Mouse (Mus musculus) bone marrow, adult 2 months (tissue): ENCODE measurements around the gene Dnaic1. TPM values are rescaled to one million over a fixed set of nuclear protein-coding genes. Genes with fewer than 3 reads are reported as not detected.

Source experiments
- H3K27ac ChIP-seq: fragments of 200-500 bp; 2 replicates; pipeline ENCODE4 v1.5.1; 2012; ENCODE audit warnings: low read depth, mild to moderate bottlenecking, control low read depth, inconsistent platforms, low read length; ENCODE audit not compliant: control insufficient read depth, poor library complexity, insufficient read depth
- H3K4me1 ChIP-seq: fragments of 200-500 bp; 2 replicates; pipeline ENCODE4 v1.6.1; 2011; ENCODE audit warnings: low read length; ENCODE audit not compliant: control insufficient read depth, insufficient read depth
- H3K4me3 ChIP-seq: fragments of 200-500 bp; replicated peaks from 2 replicates; pipeline ENCODE3; 2011; ENCODE audit warnings: mild to moderate bottlenecking, low read depth, low read length, control low read depth; ENCODE audit not compliant: control insufficient read depth
- CTCF ChIP-seq: fragments of 200-500 bp; IDR thresholded peaks from 2 replicates; pipeline ENCODE4 v1.5.1; 2011; ENCODE audit warnings: low read length, control low read depth; ENCODE audit not compliant: control insufficient read depth, insufficient read depth
- POLR2A ChIP-seq: fragments of 200-500 bp; IDR thresholded peaks from 2 replicates; pipeline ENCODE4 v1.6.1; 2011; ENCODE audit warnings: low read depth, mild to moderate bottlenecking, control low read depth, low read length, borderline replicate concordance; ENCODE audit not compliant: control insufficient read depth
- WGBS: fragments of 180-500 bp; shearing (Covaris S2); methylation state at CpG from one replicate; pipeline ENCODE4 v1.1.7; 2018; 5-methylcytosine and 5-hydroxymethylcytosine counted together
- polyA plus RNA-seq: library from polyadenylated mRNA; stranded (reverse); fragments of >200 nt; gene quantifications from 2 replicates; pipeline ENCODE4 v1.2.4, GENCODE M21; 2011; ENCODE audit warnings: low replicate concordance; ENCODE audit not compliant: missing spikeins, insufficient read depth, insufficient read length

The Dnaic1 gene
- polyA plus RNA-seq, 1 experiment = not detected

DNA sequence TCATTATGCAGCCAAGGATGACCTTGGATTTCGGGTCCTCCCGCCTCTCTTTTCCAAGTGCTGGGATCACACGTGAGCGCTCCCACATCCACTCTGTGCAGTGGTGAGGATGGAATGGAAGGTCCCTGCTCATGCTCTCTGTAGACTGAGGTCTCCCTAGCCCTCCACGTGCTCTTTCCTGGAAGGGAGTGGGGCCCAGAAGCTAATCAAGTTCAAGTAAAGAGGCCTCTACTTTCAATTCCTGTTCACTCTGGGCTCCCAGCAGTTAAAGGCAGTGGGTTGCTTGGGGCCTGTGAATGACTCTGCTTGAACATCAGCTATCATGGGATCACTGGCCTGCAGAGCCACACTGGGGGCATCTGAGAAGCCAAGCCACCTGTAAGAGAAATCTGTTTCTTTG is 6.3 kb upstream of the Dnaic1 start:
- TF ChIP-seq CTCF = no peak
- TF ChIP-seq POLR2A = no peak
- Histone ChIP-seq H3K4me1 (peaks cover 1% of the 10 kb centered on the region), H3K4me3 (no peak overlapping the region), H3K27ac (no peak overlapping the region; the same call in 1 of the 2 replicates)
- WGBS = 73% methylated on average over 5 of the region's 5 CpGs

- Histone ChIP-seq H3K4me3 (no peak overlapping the region), H3K27ac (no peak overlapping the region), H3K4me1 (peaks cover 1% of the 10 kb centered on the region)
- 70% methylated on average over 3 of the region's 3 CpGs for WGBS
- no peak for TF ChIP-seq CTCF
- no peak for TF ChIP-seq POLR2A
Observed at GRCm38 (mm10) chr4:41566123-41566522, 3.5 kb upstream of the Dnaic1 start.

DNA sequence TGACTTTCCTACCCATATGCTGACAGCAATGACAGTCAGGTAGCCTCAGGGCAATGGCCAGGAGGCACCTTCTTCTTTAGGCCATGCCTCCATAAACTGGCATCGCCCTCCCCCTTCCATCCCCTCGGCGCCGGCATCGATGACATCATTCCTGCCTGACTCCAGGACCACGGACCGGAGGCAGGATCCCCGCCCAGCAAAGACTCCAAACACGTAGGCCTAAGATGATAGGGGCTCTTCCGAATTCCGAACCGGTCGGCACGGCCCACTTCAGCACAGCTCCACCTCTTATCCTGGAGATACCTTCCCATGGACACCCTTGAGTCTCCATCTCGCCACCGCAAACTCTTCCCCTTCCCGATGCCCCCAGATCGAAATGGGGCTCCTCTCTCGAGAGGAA is 1.3 kb upstream of the Dnaic1 start:
- Histone ChIP-seq H3K27ac (no peak overlapping the region), H3K4me3 (no peak overlapping the region), H3K4me1 (peaks cover under 1% of the 10 kb centered on the region)
- whole genome bisulfite sequencing = 44% methylated on average over 19 of the region's 19 CpGs
- TF ChIP-seq POLR2A (no peak), CTCF (no peak)

GRCm38 (mm10) chr4:41568682-41569410 is 729 bp upstream of the Dnaic1 start:
- peak overlapping the region; percentile 78 for H3K4me3 ChIP-seq
- peak overlapping the region; percentile 48; the same call in 1 of the 2 replicates for H3K27ac ChIP-seq
- TF ChIP-seq CTCF (no peak), POLR2A (no peak)
- H3K4me1 ChIP-seq = no peaks in the 10 kb centered on the region; the same call in 1 of the 2 replicates
- 2% methylated on average over 58 of the region's 58 CpGs for WGBS

GRCm38 (mm10) chr4:41571490-41571889 is 1.9 kb downstream of the Dnaic1 start:
- Histone ChIP-seq H3K4me1 (no peaks in the 10 kb centered on the region; the same call in 1 of the 2 replicates), H3K27ac (no peak overlapping the region), H3K4me3 (no peak overlapping the region)
- 45% methylated on average over 5 of the region's 5 CpGs for WGBS
- TF ChIP-seq CTCF (peak; percentile 37; the same call in 1 of the 2 replicates), POLR2A (no peak)

- Histone ChIP-seq H3K4me1 (no peaks in the 10 kb centered on the region), H3K4me3 (no peak overlapping the region), H3K27ac (no peak overlapping the region)
- TF ChIP-seq CTCF (no peak), POLR2A (no peak)
- 75% methylated on average over 4 of the region's 4 CpGs for WGBS
Observed at GRCm38 (mm10) chr4:41573492-41573891, 3.9 kb downstream of the Dnaic1 start.

GRCm38 (mm10) chr4:41575914-41576313 is 6.3 kb downstream of the Dnaic1 start:
- 75% methylated on average over 6 of the region's 6 CpGs for WGBS
- no peaks in the 10 kb centered on the region for H3K4me1 ChIP-seq

GRCm38 (mm10) chr4:41583353-41583752 is 13.8 kb downstream of the Dnaic1 start:
- H3K4me1 ChIP-seq = no peaks in the 10 kb centered on the region
- no peak for TF ChIP-seq CTCF
- no peak for TF ChIP-seq POLR2A
- no peak overlapping the region for H3K4me3 ChIP-seq
- no peak overlapping the region for H3K27ac ChIP-seq
- 81% methylated on average over 7 of the region's 7 CpGs for WGBS

More at GRCm38 (mm10) chr4:41575914-41576313, 6.3 kb downstream of the Dnaic1 start:
- no peak for TF ChIP-seq POLR2A
- no peak for TF ChIP-seq CTCF
- H3K27ac ChIP-seq = no peak overlapping the region
- H3K4me3 ChIP-seq = no peak overlapping the region

- WGBS = 18% methylated on average over 4 of the region's 4 CpGs
- H3K4me3 ChIP-seq = no peak overlapping the region
- TF ChIP-seq CTCF (no peak), POLR2A (no peak)
- H3K4me1 ChIP-seq = no peaks in the 10 kb centered on the region
- H3K27ac ChIP-seq = no peak overlapping the region
Observed at GRCm38 (mm10) chr4:41602818-41603217, 33.2 kb downstream of the Dnaic1 start.
